Mouse (Mus musculus) ovary, postnatal 36 days (tissue): ENCODE results near the gene Ackr3.

Experiments
- DNase-seq: peaks from one replicate; pipeline ENCODE4 v3.0.0; 2022; ENCODE audit warnings: low spot score, mixed read lengths

Gene Ackr3

DNA sequence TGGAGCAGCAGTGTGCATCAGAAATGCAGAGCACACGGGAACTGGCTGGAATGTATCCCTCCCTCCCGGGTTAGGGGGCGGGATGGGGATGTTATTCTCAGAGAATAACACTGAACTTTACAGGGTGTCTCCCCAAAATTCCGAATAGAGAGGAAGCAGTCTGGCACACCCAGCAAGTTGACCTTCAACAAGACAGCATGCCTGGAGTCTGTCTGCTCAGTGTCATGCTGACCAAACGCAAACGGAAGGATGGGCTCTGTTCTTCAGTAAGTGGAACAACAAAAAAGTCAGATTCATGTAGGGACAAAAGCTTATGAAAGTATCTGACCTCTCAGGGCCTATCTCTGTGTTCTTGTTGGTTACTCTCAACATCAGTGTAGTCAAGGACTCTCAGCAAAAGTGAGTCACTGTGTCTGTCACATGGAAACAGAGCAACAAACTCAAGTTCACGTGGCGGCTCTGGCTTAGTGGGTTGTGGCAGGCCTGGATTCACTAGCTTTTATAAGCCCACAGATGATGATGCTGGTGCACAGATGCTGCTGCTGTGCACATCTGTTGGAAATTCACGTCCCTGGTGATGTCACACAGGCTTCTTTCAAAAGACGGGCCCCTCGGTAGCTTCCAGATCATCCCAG, 54.6 kb downstream of the Ackr3 start:
- DNase-seq, result peak; percentile 45

DNA sequence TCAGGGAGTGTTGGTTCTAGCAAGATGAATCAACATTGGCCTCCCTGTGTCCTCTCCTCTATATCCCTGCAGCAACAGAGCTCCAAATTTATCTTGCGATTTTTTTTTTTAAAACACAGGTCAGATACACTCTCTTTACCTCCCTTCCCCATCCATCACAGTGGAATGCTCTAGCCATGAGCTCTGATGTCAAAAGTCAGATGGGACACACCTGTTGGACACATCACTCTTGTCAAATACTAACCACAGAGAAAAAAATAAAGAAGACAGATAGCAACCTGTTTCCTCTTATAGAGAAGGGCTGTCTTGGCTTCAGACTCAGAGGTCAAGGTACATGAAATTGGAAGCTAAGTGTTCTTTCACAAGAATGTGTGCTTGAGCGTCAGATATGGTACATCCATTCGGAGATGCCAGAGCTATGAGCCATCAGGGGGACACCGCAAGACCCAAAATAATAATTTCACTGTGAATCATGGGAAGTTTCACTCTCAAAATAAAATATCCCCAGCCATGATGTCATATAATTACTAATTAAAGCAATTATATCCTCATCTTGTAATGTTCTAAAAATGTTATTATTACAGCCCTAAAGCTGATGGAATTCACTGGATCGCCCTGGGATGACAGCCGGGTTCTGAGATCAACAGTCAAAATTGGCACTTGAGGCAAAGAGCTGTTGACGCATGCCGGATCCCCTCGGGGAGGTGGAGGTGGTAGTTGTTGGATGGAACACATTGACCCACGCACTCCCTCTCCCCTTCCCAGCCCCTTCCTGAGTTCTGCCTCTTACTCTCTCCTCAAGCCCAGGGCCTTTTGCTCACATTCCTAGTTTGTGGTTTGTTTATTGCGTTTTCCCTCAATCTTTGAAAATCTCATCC, 57.2 kb downstream of the Ackr3 start:
- no peak for DNase-seq

DNA sequence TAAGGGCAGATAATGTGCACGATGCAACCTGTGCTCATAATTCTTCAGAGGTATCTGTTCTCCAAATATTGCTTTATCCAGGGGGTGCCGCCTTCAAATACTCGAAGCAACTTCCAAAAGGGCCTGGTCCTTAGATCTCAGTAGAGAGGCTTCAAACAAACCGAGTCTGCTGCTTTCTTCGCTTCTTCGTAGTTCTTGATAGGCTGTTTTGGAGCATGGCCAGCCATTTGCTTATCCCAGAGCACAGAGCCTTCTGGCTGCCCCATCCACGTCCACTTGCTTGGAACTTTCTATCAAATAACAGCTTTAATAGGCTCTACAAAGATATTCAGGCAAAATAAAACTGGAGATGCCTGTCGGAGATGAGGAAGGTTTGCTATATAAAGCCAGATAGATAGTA, 58.6 kb downstream of the Ackr3 start:
- DNase-seq, result no peak
